Mouse (Mus musculus) myocyte (in vitro differentiated cells): ENCODE measurements around the gene Dolk. TPM values are rescaled to one million over a fixed set of nuclear protein-coding genes. Genes with fewer than 3 reads are reported as not detected.

Source experiments
- H3K27me3 ChIP-seq: one replicate; pipeline ENCODE4 v1.6.1; 2011; ENCODE audit not compliant: control insufficient read depth, insufficient read depth, insufficient read length
- H3K36me3 ChIP-seq: one replicate; pipeline ENCODE4 v1.6.1; 2011; ENCODE audit not compliant: control insufficient read depth, insufficient read depth
- H3K4me2 ChIP-seq: one replicate; pipeline ENCODE4 v1.6.1; 2011; ENCODE audit warnings: low read depth, control low read depth
- H3K4me3 ChIP-seq: one replicate; pipeline ENCODE4 v1.5.1; 2011; ENCODE audit warnings: mild to moderate bottlenecking, control low read depth, moderate library complexity
- H3K79me2 ChIP-seq: one replicate; pipeline ENCODE4 v1.6.1; 2011; ENCODE audit not compliant: control insufficient read depth, insufficient read depth
- H3ac ChIP-seq: one replicate; pipeline ENCODE4 v1.6.1; 2011; ENCODE audit not compliant: control insufficient read depth, insufficient read length
- CEBPB ChIP-seq: IDR thresholded peaks from 2 replicates; pipeline ENCODE4 v1.6.1; 2011; ENCODE audit warnings: mild to moderate bottlenecking, moderate library complexity; ENCODE audit not compliant: poor library complexity, insufficient read depth, severe bottlenecking
- E2F4 ChIP-seq: IDR thresholded peaks from one replicate; pipeline ENCODE4 v1.6.1; 2011; ENCODE audit warnings: mild to moderate bottlenecking, control low read depth, moderate library complexity; ENCODE audit not compliant: insufficient read depth
- MAX ChIP-seq: IDR thresholded peaks from one replicate; pipeline ENCODE4 v1.6.1; 2011; ENCODE audit warnings: low read depth, mild to moderate bottlenecking, control low read depth
- MYOD1 ChIP-seq, 3 experiments: IDR thresholded peaks; one replicate each; pipeline ENCODE4 v1.6.1; 2011; ENCODE audit warnings: control low read depth in 2 of 3, low read depth in 2 of 3, mild to moderate bottlenecking in 2 of 3, moderate library complexity in 1 of 3; ENCODE audit not compliant: insufficient read length in 2 of 3, control insufficient read depth in 1 of 3
- MYOG ChIP-seq, 3 experiments: IDR thresholded peaks; one replicate each; pipeline ENCODE4 v1.6.1; 2011; ENCODE audit warnings: control low read depth in 2 of 3, low read depth in 2 of 3, mild to moderate bottlenecking in 2 of 3; ENCODE audit not compliant: insufficient read length in 2 of 3, control insufficient read depth in 1 of 3, insufficient read depth in 1 of 3
- POLR2A ChIP-seq: IDR thresholded peaks from one replicate; pipeline ENCODE4 v1.6.1; 2011; ENCODE audit warnings: low read depth, mild to moderate bottlenecking, control low read depth, moderate library complexity; ENCODE audit not compliant: insufficient read length
- POLR2AphosphoS2 ChIP-seq: IDR thresholded peaks from one replicate; pipeline ENCODE4 v1.6.1; 2011; ENCODE audit warnings: low read depth, control low read depth; ENCODE audit not compliant: insufficient read length
- REST ChIP-seq: IDR thresholded peaks from one replicate; pipeline ENCODE4 v1.6.1; 2011; ENCODE audit warnings: mild to moderate bottlenecking, control low read depth, moderate library complexity; ENCODE audit not compliant: insufficient read depth, insufficient read length
- SRF ChIP-seq: IDR thresholded peaks from one replicate; pipeline ENCODE4 v1.6.1; 2011; ENCODE audit warnings: low read depth; ENCODE audit not compliant: control insufficient read depth, insufficient read length
- TCF12 ChIP-seq: IDR thresholded peaks from one replicate; pipeline ENCODE4 v1.6.1; 2011; ENCODE audit warnings: mild to moderate bottlenecking, control low read depth; ENCODE audit not compliant: poor library complexity, insufficient read depth, severe bottlenecking
- TCF3 ChIP-seq: IDR thresholded peaks from one replicate; pipeline ENCODE4 v1.6.1; 2011; ENCODE audit warnings: low read depth, control low read depth; ENCODE audit not compliant: insufficient read length
- USF1 ChIP-seq: IDR thresholded peaks from one replicate; pipeline ENCODE4 v1.6.1; 2011; ENCODE audit warnings: low read depth, mild to moderate bottlenecking, control low read depth, moderate library complexity
- polyA plus RNA-seq: library from polyadenylated mRNA; unstranded; fragments of >200 nt; fragmentation: generic; extraction: Trizol; gene quantifications from one replicate; pipeline ENCODE4 v1.2.1, GENCODE M21; 2012; ENCODE audit warnings: missing spikeins

Dolk gene
- polyA plus RNA-seq, 1 experiment: 28.3 TPM

DNA sequence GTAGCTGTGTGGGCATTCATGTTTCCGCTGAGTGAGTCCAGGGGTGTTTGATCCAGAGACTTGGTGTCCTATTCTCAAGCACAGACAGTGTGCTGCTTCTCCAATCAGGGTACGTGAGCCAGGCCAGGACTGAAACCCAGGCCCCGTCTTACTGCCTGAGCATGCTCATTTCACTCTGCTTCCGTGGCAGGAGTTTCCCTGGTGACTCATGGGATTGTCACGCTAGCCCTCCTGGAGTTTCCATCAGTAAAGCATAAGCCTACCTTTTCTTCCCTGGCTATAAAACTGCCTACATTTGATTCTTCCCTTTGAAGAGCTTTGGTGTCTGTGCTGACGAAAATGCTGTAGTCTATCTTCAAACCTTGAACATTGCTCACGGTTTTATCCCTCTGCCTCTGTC is 37.0 kb upstream of the Dolk start:
- no peak overlapping the region for H3K4me2 ChIP-seq
- H3K79me2 ChIP-seq: no peaks in the 10 kb centered on the region
- no peak for TF ChIP-seq POLR2AphosphoS2
- no peak for TF ChIP-seq TCF12
- TF ChIP-seq SRF: no peak
- no peak for TF ChIP-seq E2F4
- TF ChIP-seq MYOG (IDR thresholded peaks at IDR 0.05; ENCODE audit: control insufficient read depth in 1 of 3, insufficient read depth in 1 of 3, insufficient read length in 2 of 3, low read depth in 2 of 3): no peak
- TF ChIP-seq CEBPB: no peak
- no peak for TF ChIP-seq POLR2A
- no peak for TF ChIP-seq TCF3
- no peak for TF ChIP-seq REST
- no peak for TF ChIP-seq MYOD1 (IDR thresholded peaks at IDR 0.05; ENCODE audit: control insufficient read depth in 1 of 3, insufficient read length in 2 of 3, low read depth in 2 of 3)
- TF ChIP-seq MAX: no peak
- TF ChIP-seq USF1: no peak
- no peaks in the 10 kb centered on the region for H3K27me3 ChIP-seq
- H3ac ChIP-seq: no peak overlapping the region
- H3K36me3 ChIP-seq: peaks cover 53% of the 10 kb centered on the region
- H3K4me3 ChIP-seq: no peak overlapping the region

DNA sequence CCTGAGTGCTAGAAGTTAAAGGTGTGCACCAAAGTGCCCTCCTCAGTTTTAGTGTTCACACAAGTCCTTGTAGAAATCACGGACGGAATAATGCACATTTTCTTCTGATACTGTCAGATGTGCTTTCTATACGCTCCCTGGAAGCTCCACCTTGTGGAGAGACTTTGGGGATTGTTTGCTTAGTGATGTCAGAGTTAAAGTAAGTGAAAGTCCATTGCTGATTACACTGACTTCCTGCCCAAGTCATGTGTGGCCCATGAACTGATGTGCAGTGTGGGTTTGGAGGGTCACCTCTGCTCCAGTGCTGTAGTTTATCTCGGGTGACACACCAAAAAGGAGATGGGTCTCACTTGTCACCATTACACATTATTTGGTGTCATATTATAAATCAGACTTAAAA is 33.1 kb upstream of the Dolk start:
- Histone ChIP-seq H3K79me2 (no peaks in the 10 kb centered on the region), H3ac (no peak overlapping the region), H3K36me3 (peaks cover 69% of the 10 kb centered on the region), H3K4me2 (no peak overlapping the region), H3K4me3 (no peak overlapping the region), H3K27me3 (no peaks in the 10 kb centered on the region)
- TF ChIP-seq MAX (no peak), MYOD1 (IDR thresholded peaks at IDR 0.05; ENCODE audit: control insufficient read depth in 1 of 3, insufficient read length in 2 of 3, low read depth in 2 of 3) (no peak), POLR2AphosphoS2 (no peak)

DNA sequence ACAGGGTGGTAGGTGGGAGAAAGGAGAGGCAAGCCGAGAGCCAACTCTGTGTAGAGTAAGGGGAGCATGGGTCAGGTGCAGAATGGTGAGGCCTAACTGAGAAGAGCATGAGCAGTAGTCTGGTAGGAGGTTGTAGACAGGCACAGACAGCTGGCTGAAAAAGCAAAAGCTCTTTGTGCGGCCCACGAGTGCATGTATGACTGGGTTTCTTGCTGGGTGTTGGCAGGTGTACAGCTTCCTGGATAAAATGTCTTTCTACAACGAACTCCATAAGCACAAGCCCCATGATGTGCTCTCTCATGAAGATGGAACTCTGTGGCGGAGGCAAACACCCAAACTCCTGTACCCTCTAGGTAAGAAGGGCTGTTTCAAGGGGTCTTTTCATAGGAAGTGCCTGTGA is 30.8 kb upstream of the Dolk start:
- Histone ChIP-seq H3K79me2 (no peaks in the 10 kb centered on the region), H3ac (no peak overlapping the region), H3K4me3 (no peak overlapping the region), H3K4me2 (no peak overlapping the region), H3K27me3 (no peaks in the 10 kb centered on the region), H3K36me3 (peaks cover 76% of the 10 kb centered on the region)
- TF ChIP-seq POLR2A (no peak), MYOD1 (IDR thresholded peaks at IDR 0.05; ENCODE audit: control insufficient read depth in 1 of 3, insufficient read length in 2 of 3, low read depth in 2 of 3) (no peak), MYOG (IDR thresholded peaks at IDR 0.05; ENCODE audit: control insufficient read depth in 1 of 3, insufficient read depth in 1 of 3, insufficient read length in 2 of 3, low read depth in 2 of 3) (no peak), TCF3 (no peak), MAX (no peak), USF1 (no peak), TCF12 (no peak), REST (no peak), SRF (no peak), CEBPB (no peak), POLR2AphosphoS2 (no peak), E2F4 (no peak)

DNA sequence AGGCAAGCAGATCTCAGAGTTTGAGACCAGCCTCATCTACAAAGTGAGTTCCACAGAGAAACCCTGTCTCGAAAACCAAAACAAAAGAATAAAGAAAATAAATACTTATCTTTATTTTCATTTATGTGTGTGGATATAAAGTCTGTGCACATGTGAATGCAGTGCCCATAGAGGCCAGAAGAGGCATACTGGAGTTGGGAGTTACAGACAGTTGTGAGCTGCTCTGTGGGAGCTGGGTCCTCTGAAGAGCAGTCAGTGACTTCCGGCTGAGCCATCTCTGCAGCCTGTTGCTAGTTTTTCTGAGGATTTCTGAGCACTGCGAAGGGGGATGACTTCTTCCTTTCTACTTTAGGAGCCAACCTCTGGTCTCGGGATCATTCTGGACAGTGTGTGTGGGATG is 30.0 kb upstream of the Dolk start:
- no peak overlapping the region for H3K4me3 ChIP-seq
- H3K27me3 ChIP-seq: no peaks in the 10 kb centered on the region
- TF ChIP-seq MAX (no peak), MYOD1 (IDR thresholded peaks at IDR 0.05; ENCODE audit: control insufficient read depth in 1 of 3, insufficient read length in 2 of 3, low read depth in 2 of 3) (no peak), SRF (no peak), TCF3 (no peak), USF1 (no peak), TCF12 (no peak), MYOG (IDR thresholded peaks at IDR 0.05; ENCODE audit: control insufficient read depth in 1 of 3, insufficient read depth in 1 of 3, insufficient read length in 2 of 3, low read depth in 2 of 3) (no peak), E2F4 (no peak), POLR2AphosphoS2 (no peak), CEBPB (no peak), POLR2A (no peak), REST (no peak)
- no peak overlapping the region for H3ac ChIP-seq
- no peak overlapping the region for H3K4me2 ChIP-seq
- H3K79me2 ChIP-seq: no peaks in the 10 kb centered on the region
- peaks cover 67% of the 10 kb centered on the region for H3K36me3 ChIP-seq

DNA sequence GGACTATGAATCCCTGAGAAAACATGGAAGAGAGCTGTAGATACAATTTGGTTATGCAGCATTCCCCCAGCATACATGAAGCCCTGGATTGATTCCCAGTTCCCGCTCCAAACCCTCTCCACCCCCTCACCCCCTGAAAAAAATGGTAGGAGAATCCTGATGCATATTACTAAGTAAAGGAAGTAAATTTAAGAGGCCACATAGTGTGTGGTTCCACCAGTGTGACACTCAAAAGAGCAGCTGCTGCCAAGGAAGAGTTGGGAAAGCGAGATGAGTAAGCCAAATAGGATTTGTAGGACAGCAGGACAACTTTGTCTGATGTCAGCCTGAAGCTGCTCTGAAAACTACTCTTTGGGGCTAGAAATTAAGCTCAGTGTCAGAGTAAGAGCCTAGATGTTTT is 25.3 kb upstream of the Dolk start:
- H3K36me3 ChIP-seq: peaks cover 56% of the 10 kb centered on the region
- H3K27me3 ChIP-seq: no peaks in the 10 kb centered on the region
- H3K4me3 ChIP-seq: no peak overlapping the region
- H3ac ChIP-seq: no peak overlapping the region
- H3K79me2 ChIP-seq: no peaks in the 10 kb centered on the region
- no peak overlapping the region for H3K4me2 ChIP-seq
- TF ChIP-seq E2F4 (no peak), CEBPB (no peak), USF1 (no peak), TCF3 (no peak), SRF (no peak), POLR2AphosphoS2 (no peak), REST (no peak), MYOD1 (IDR thresholded peaks at IDR 0.05; ENCODE audit: control insufficient read depth in 1 of 3, insufficient read length in 2 of 3, low read depth in 2 of 3) (no peak), TCF12 (no peak), MAX (no peak), MYOG (IDR thresholded peaks at IDR 0.05; ENCODE audit: control insufficient read depth in 1 of 3, insufficient read depth in 1 of 3, insufficient read length in 2 of 3, low read depth in 2 of 3) (no peak)
